Mouse (Mus musculus) heart, postnatal 0 days (tissue): Measurements from ENCODE around the gene Kansl1.

Experiments used
- CTCF ChIP-seq: IDR thresholded peaks from 2 replicates; pipeline ENCODE4 v1.5.1; 2016; ENCODE audit warnings: antibody characterized with exemption, control low read depth, low read depth
- EP300 ChIP-seq: IDR thresholded peaks from 2 replicates; pipeline ENCODE4 v1.6.1; 2016; ENCODE audit warnings: antibody characterized with exemption, low read depth

DNA sequence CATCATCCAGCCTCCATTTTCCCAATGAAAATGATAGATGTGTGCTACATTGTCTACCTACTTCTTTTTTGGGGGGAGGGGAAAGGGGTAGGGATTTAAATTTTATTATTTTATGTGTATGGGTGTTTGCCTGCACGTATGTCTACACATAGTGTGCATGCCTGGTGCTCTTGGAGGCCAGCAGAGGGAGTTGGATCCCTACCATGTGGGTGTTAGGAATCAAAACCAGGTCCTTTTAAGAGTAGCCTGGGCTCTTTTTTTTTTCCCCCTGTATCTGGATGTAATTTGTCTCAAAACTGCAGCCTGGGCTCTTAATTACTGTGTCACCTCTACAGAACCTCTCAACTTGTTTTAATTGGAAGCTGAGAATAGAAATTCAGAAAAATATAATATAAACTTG, 89.0 kb downstream of the Kansl1 start:
- TF ChIP-seq CTCF (peak; percentile 52), EP300 (no peak)
